Mouse (Mus musculus) liver, embryonic 15.5 days (tissue): ENCODE results near the gene Hpgd. TPM values are rescaled to one million over a fixed set of nuclear protein-coding genes. Genes with fewer than 3 reads are reported as not detected.
"Not testable (repeated sequence)": the region's sequence is repeated elsewhere in the genome, so short reads cannot be mapped to it uniquely, and the experiment has no call there.

Source experiments
- ATAC-seq: fragments of 200-750 bp; cut with Nextera tagmentation; 2 replicates; pipeline ENCODE4 v1.8.0; 2017; ENCODE audit warnings: moderate number of reproducible peaks, mild to moderate bottlenecking, moderate library complexity; ENCODE audit not compliant: insufficient read depth
- H3K27ac ChIP-seq: fragments of 300-500 bp; sonication (generic); replicated peaks from 2 replicates; pipeline ENCODE4 v1.5.1; 2015; ENCODE audit warnings: mild to moderate bottlenecking, inconsistent platforms
- H3K27me3 ChIP-seq: fragments of 300-500 bp; sonication (generic); 2 replicates; pipeline ENCODE4 v1.6.1; 2015; ENCODE audit warnings: mild to moderate bottlenecking, inconsistent platforms
- H3K36me3 ChIP-seq: fragments of 300-500 bp; sonication (generic); replicated peaks from 2 replicates; pipeline ENCODE4 v1.6.1; 2015; ENCODE audit warnings: moderate library complexity, mild to moderate bottlenecking, inconsistent platforms
- H3K4me1 ChIP-seq: fragments of 300-500 bp; sonication (generic); replicated peaks from 2 replicates; pipeline ENCODE4 v1.6.1; 2015; ENCODE audit warnings: inconsistent platforms
- H3K4me2 ChIP-seq: fragments of 300-500 bp; sonication (generic); 2 replicates; pipeline ENCODE4 v1.6.1; 2015; ENCODE audit warnings: moderate library complexity, mild to moderate bottlenecking, inconsistent platforms
- H3K4me3 ChIP-seq: fragments of 300-500 bp; sonication (generic); replicated peaks from 2 replicates; pipeline ENCODE4 v1.5.1; 2015; ENCODE audit warnings: mild to moderate bottlenecking, inconsistent platforms
- H3K9ac ChIP-seq: fragments of 300-500 bp; sonication (generic); 2 replicates; pipeline ENCODE4 v1.6.1; 2015; ENCODE audit warnings: moderate library complexity, mild to moderate bottlenecking, inconsistent platforms
- H3K9me3 ChIP-seq: fragments of 300-500 bp; sonication (generic); replicated peaks from 2 replicates; pipeline ENCODE4 v1.6.1; 2016; ENCODE audit warnings: inconsistent platforms
- WGBS: fragments of 180-500 bp; shearing (Covaris S2); methylation state at CpG from one replicate; pipeline ENCODE4 v1.1.7; 2015; ENCODE audit warnings: mixed read lengths; ENCODE audit not compliant: insufficient replicate concordance; 5-methylcytosine and 5-hydroxymethylcytosine counted together
- polyA plus RNA-seq: library from polyadenylated mRNA; unstranded; fragments of >200 nt; fragmentation: Nextera tagmentation; extraction: Ambion mirVana; gene quantifications from 2 replicates; pipeline ENCODE4 v1.2.1, GENCODE M21; 2015

The Hpgd gene
- polyA plus RNA-seq, 1 experiment from 2014 or later = 23.4 TPM

GRCm38 (mm10) chr8:56286717-56287116, 7.7 kb upstream of the Hpgd start:
- Histone ChIP-seq H3K9me3 (no peaks in the 10 kb centered on the region), H3K4me1 (no peaks in the 10 kb centered on the region), H3K4me3 (no peak overlapping the region), H3K27ac (no peak overlapping the region), H3K27me3 (no peaks in the 10 kb centered on the region), H3K4me2 (no peak overlapping the region), H3K36me3 (no peaks in the 10 kb centered on the region), H3K9ac (no peak overlapping the region)
- ATAC-seq = no peak
- 59% methylated on average over 2 of the region's 2 CpGs for WGBS

GRCm38 (mm10) chr8:56287370-56288072, 6.9 kb upstream of the Hpgd start:
- no peak overlapping the region for H3K27ac ChIP-seq
- no peak overlapping the region for H3K9ac ChIP-seq
- WGBS = 49% methylated on average over 7 of the region's 7 CpGs
- ATAC-seq = no peak
- H3K4me3 ChIP-seq = no peak overlapping the region
- no peaks in the 10 kb centered on the region for H3K9me3 ChIP-seq
- H3K4me1 ChIP-seq = no peaks in the 10 kb centered on the region
- no peaks in the 10 kb centered on the region for H3K36me3 ChIP-seq
- no peaks in the 10 kb centered on the region for H3K27me3 ChIP-seq
- H3K4me2 ChIP-seq = no peak overlapping the region

GRCm38 (mm10) chr8:56292318-56292717, 2.1 kb upstream of the Hpgd start:
- no peak overlapping the region for H3K9ac ChIP-seq
- H3K4me1 ChIP-seq = no peaks in the 10 kb centered on the region
- H3K4me2 ChIP-seq = no peak overlapping the region
- H3K4me3 ChIP-seq = no peak overlapping the region
- ATAC-seq = no peak
- no peaks in the 10 kb centered on the region for H3K36me3 ChIP-seq
- 65% methylated on average over 7 of the region's 7 CpGs for WGBS
- H3K27ac ChIP-seq = no peak overlapping the region
- H3K9me3 ChIP-seq = no peaks in the 10 kb centered on the region
- H3K27me3 ChIP-seq = 0 out of 2 replicates have a peak, but pooled peaks cover 5% of the 10 kb centered on the region

GRCm38 (mm10) chr8:56293480-56293879, 905 bp upstream of the Hpgd start:
- Histone ChIP-seq H3K36me3 (no peaks in the 10 kb centered on the region), H3K27me3 (0 out of 2 replicates have a peak, but pooled peaks cover 5% of the 10 kb centered on the region), H3K9me3 (no peaks in the 10 kb centered on the region), H3K4me2 (peak overlapping the region; percentile 5; the same call in 1 of the 2 replicates), H3K9ac (no peak overlapping the region), H3K27ac (no peak overlapping the region), H3K4me1 (no peaks in the 10 kb centered on the region), H3K4me3 (no peak overlapping the region)
- ATAC-seq = no peak
- WGBS = 32% methylated on average over 8 of the region's 8 CpGs

- Histone ChIP-seq H3K36me3 (no peaks in the 10 kb centered on the region), H3K9ac (peak overlapping the region; percentile 25; the same call in 1 of the 2 replicates), H3K4me3 (peak overlapping the region; percentile 54), H3K27ac (no peak overlapping the region), H3K4me1 (no peaks in the 10 kb centered on the region), H3K9me3 (no peaks in the 10 kb centered on the region), H3K4me2 (peak overlapping the region; percentile 59), H3K27me3 (0 out of 2 replicates have a peak, but pooled peaks cover 5% of the 10 kb centered on the region)
- WGBS = 14% methylated on average over 14 of the region's 14 CpGs
- ATAC-seq = no peak
Measured at GRCm38 (mm10) chr8:56294886-56295555, 636 bp downstream of the Hpgd start.

GRCm38 (mm10) chr8:56299421-56299820, 5.0 kb downstream of the Hpgd start:
- H3K4me3 ChIP-seq = no peak overlapping the region
- WGBS = 45% methylated on average over 5 of the region's 5 CpGs
- no peak overlapping the region for H3K9ac ChIP-seq
- H3K27ac ChIP-seq = no peak overlapping the region
- no peaks in the 10 kb centered on the region for H3K4me1 ChIP-seq
- 0 out of 2 replicates have a peak, but pooled peaks cover 3% of the 10 kb centered on the region for H3K27me3 ChIP-seq
- H3K36me3 ChIP-seq = no peaks in the 10 kb centered on the region
- H3K4me2 ChIP-seq = no peak overlapping the region
- no peaks in the 10 kb centered on the region for H3K9me3 ChIP-seq
- ATAC-seq = no peak

DNA sequence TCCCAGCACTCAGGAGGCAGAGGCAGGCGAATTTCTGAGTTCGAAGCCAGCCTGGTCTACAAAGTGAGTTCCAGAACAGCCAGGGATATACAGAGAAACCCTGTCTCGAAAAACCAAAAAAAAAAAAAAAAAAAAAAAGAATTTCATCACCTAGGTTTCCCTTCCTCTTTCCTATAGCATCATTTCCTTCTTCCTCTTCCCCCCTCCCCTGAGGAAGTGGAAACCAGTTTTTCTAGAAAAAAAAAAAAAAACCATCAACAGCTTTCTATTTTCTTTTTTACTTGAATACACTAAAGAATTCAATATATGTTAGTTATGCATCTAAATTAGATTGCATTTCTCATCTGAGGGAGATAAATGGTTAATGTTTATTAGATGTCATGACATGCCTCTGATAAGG, 6.9 kb downstream of the Hpgd start:
- ATAC-seq, H3K27me3 ChIP-seq, H3K36me3 ChIP-seq, H3K9ac ChIP-seq, H3K9me3 ChIP-seq, H3K4me3 ChIP-seq, H3K27ac ChIP-seq, H3K4me2 ChIP-seq, H3K4me1 ChIP-seq: not testable (repeated sequence)
- WGBS = 43% methylated on average over 3 of the region's 3 CpGs

DNA sequence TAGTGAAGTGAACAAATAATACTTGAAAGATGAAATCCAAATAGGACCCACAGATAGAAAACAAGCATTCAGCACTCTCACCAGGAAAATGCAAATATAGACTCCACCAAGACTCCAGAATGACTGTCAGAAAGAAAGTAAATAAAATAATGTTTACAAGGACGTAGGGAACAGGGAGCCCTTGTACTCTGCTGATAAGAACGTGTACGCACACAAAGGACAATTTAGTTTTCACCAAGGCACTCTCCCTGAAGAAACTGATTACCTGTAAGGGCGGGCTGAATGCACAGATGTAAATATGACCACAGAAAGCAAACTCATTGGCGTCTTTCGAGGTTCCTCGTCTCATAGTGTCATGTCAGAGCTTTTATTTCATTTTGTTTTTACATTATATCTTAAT, 10.2 kb downstream of the Hpgd start:
- no peaks in the 10 kb centered on the region for H3K36me3 ChIP-seq
- H3K4me3 ChIP-seq = no peak overlapping the region
- H3K4me2 ChIP-seq = no peak overlapping the region
- no peaks in the 10 kb centered on the region for H3K9me3 ChIP-seq
- H3K9ac ChIP-seq = no peak overlapping the region
- H3K4me1 ChIP-seq = no peaks in the 10 kb centered on the region
- no peak for ATAC-seq
- H3K27me3 ChIP-seq = no peaks in the 10 kb centered on the region
- 45% methylated on average over 7 of the region's 7 CpGs for whole genome bisulfite sequencing
- no peak overlapping the region for H3K27ac ChIP-seq

GRCm38 (mm10) chr8:56313622-56314021, 19.2 kb downstream of the Hpgd start:
- no peak for ATAC-seq
- H3K4me1 ChIP-seq = no peaks in the 10 kb centered on the region
- no peak overlapping the region for H3K4me3 ChIP-seq
- H3K36me3 ChIP-seq = no peaks in the 10 kb centered on the region
- H3K9me3 ChIP-seq = no peaks in the 10 kb centered on the region
- no peaks in the 10 kb centered on the region for H3K27me3 ChIP-seq
- H3K9ac ChIP-seq = no peak overlapping the region
- no peak overlapping the region for H3K27ac ChIP-seq
- WGBS = 31% methylated on average over 2 of the region's 2 CpGs
- no peak overlapping the region for H3K4me2 ChIP-seq

DNA sequence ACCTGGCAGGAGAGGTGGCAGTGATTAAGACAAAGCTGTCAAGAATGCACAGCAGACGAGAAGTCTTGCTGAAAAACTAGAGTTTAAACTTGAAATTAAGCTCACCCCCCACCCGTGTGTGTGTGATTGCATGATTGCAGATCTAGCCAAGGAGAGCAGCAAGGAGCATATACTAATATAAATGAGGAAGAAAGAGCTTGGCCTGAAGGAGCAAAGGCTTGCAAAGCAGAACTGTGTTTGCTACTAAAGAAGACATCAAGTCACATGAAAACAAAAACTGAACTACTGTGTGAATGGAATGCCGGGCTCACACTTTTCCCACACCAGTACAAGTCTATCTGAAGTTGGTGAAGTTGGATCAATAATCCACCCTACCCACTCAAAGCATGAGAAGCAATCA, 20.8 kb downstream of the Hpgd start:
- no peaks in the 10 kb centered on the region for H3K9me3 ChIP-seq
- H3K4me1 ChIP-seq = no peaks in the 10 kb centered on the region
- H3K4me2 ChIP-seq = no peak overlapping the region
- H3K27me3 ChIP-seq = no peaks in the 10 kb centered on the region
- WGBS = 38% methylated on average over 3 of the region's 3 CpGs
- H3K27ac ChIP-seq = no peak overlapping the region
- no peak overlapping the region for H3K4me3 ChIP-seq
- no peaks in the 10 kb centered on the region for H3K36me3 ChIP-seq
- no peak overlapping the region for H3K9ac ChIP-seq
- no peak for ATAC-seq

- WGBS = 62% methylated on average over 1 of the region's 1 CpGs
- Histone ChIP-seq H3K4me1 (no peaks in the 10 kb centered on the region), H3K27me3 (no peaks in the 10 kb centered on the region), H3K4me2 (no peak overlapping the region), H3K36me3 (no peaks in the 10 kb centered on the region), H3K9me3 (no peaks in the 10 kb centered on the region), H3K9ac (no peak overlapping the region), H3K4me3 (no peak overlapping the region), H3K27ac (no peak overlapping the region)
- no peak for ATAC-seq
Measured at GRCm38 (mm10) chr8:56323276-56323675, 28.9 kb downstream of the Hpgd start.
